Mouse (Mus musculus): ENCODE measurements at regions not wholly inside any gene's neighbourhood (a gene's known extent, or its start where the extent isn't known, plus 50 kb on each side); places are given as distances from the start of the nearest gene placed in this dataset.

DNA sequence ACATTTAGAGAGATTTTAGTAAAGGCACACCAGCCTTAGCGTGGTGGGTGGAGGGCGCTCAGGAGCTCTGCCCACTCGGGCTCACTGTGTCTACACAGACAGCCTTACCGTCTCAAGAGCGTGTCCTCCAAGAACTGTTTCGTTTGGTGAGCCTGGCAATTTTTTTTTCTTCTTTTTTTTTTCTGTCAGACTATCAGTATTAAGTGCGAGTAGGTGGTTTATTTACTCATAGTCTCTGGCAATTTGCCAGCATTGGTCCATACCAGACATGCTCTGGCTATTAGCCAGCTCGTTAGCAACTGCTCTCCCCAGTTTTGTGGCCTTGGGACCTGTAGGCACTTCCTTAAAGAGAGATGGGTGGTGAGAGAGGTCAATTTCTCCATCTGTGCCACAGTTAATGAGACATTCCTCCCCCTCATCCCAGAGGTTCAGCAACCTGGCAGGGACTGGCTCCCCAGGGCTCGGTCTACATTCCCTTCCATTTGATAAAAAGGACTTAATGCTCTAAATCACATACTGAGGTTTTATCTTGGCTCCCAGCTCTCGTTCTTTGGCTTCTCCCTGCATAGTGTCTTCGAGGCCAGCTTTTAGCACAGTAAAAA lies 192.9 kb upstream of the Hs6st1 start:
- TF ChIP-seq CTCF (IDR thresholded peaks at IDR 0.05; ENCODE audit: low read depth, low read length) (no peak), POLR2A (IDR thresholded peaks at IDR 0.05; ENCODE audit: extremely low read depth, insufficient read depth, low read length) (no peak)
